Mouse (Mus musculus) liver, adult 2 months (tissue): ENCODE results near the gene Ing4. TPM values are rescaled to one million over a fixed set of nuclear protein-coding genes. Genes with fewer than 3 reads are reported as not detected.

Experiments used
- DNase-seq: peaks from one replicate; pipeline ENCODE4 v3.0.0-alpha.2; 2011; ENCODE audit warnings: low read depth, low spot score; ENCODE audit errors: extremely low read depth
- H3K27ac ChIP-seq: fragments of 200-500 bp; replicated peaks from 2 replicates; pipeline ENCODE4 v1.5.1; 2012; ENCODE audit warnings: low read depth, mild to moderate bottlenecking, control low read depth, inconsistent platforms, low read length; ENCODE audit not compliant: insufficient read depth
- H3K27me3 ChIP-seq: fragments of 200-500 bp; 2 replicates; pipeline ENCODE4 v1.6.1; 2012; ENCODE audit warnings: mild to moderate bottlenecking, moderate library complexity, low read length, inconsistent platforms; ENCODE audit not compliant: control insufficient read depth, insufficient read depth
- H3K36me3 ChIP-seq: fragments of 200-500 bp; 2 replicates; pipeline ENCODE4 v1.6.1; 2012; ENCODE audit warnings: low read length, inconsistent platforms; ENCODE audit not compliant: control insufficient read depth, insufficient read depth
- H3K4me1 ChIP-seq: fragments of 200-500 bp; 2 replicates; pipeline ENCODE4 v1.6.1; 2011; ENCODE audit warnings: low read length; ENCODE audit not compliant: control insufficient read depth, insufficient read depth
- H3K4me3 ChIP-seq: fragments of 200-500 bp; 2 replicates; pipeline ENCODE4 v1.5.1; 2011; ENCODE audit warnings: low read depth, mild to moderate bottlenecking, control low read depth, low read length, moderate library complexity; ENCODE audit not compliant: insufficient read depth
- H3K79me2 ChIP-seq: fragments of 200-500 bp; 2 replicates; pipeline ENCODE4 v1.6.1; 2012; ENCODE audit warnings: inconsistent platforms, mild to moderate bottlenecking, low read length, moderate library complexity; ENCODE audit not compliant: control insufficient read depth, insufficient read depth
- H3K9ac ChIP-seq: fragments of 200-500 bp; 2 replicates; pipeline ENCODE4 v1.6.1; 2012; ENCODE audit warnings: low read depth, mild to moderate bottlenecking, control low read depth, inconsistent platforms, low read length
- CTCF ChIP-seq: fragments of 200-500 bp; IDR thresholded peaks from 2 replicates; pipeline ENCODE4 v1.5.1; 2011; ENCODE audit warnings: low read depth, low read length, control low read depth
- POLR2A ChIP-seq: fragments of 200-500 bp; IDR thresholded peaks from 2 replicates; pipeline ENCODE4 v1.6.1; 2011; ENCODE audit warnings: low read length, control low read depth; ENCODE audit not compliant: insufficient read depth; ENCODE audit errors: extremely low read depth
- WGBS: fragments of 180-500 bp; shearing (Covaris S2); methylation state at CpG from one replicate; pipeline ENCODE4 v1.1.7; 2018; 5-methylcytosine and 5-hydroxymethylcytosine counted together
- polyA plus RNA-seq: library from polyadenylated mRNA; depleted of rRNA; stranded (reverse); fragments of >200 nt; gene quantifications from 2 replicates; pipeline ENCODE4 v1.2.3, GENCODE M21; 2012
- total RNA-seq: library from RNA; depleted of rRNA; stranded (reverse); fragments of >200 nt; gene quantifications from 2 replicates; pipeline ENCODE4 v1.2.3, GENCODE M21; 2014

Gene Ing4
- total and polyA plus RNA-seq, 2 experiments, result 16.3 to 27.0 TPM

GRCm38 (mm10) chr6:125031604-125032003, 8.0 kb upstream of the Ing4 start:
- Histone ChIP-seq H3K79me2 (no peaks in the 10 kb centered on the region), H3K27me3 (no peaks in the 10 kb centered on the region), H3K27ac (no peak overlapping the region), H3K36me3 (peaks cover 59% of the 10 kb centered on the region), H3K4me3 (no peak overlapping the region), H3K9ac (no peak overlapping the region), H3K4me1 (no peaks in the 10 kb centered on the region)
- 88% methylated on average over 16 of the region's 16 CpGs for WGBS
- DNase-seq, result no peak
- TF ChIP-seq POLR2A (no peak), CTCF (no peak)

- H3K4me3 ChIP-seq, result peak overlapping the region; percentile 48; the same call in 1 of the 2 replicates
- no peak overlapping the region for H3K9ac ChIP-seq
- 81% methylated on average over 4 of the region's 4 CpGs for WGBS
- H3K79me2 ChIP-seq, result peaks cover 3% of the 10 kb centered on the region; the same call in 1 of the 2 replicates
- H3K27ac ChIP-seq, result no peak overlapping the region
- TF ChIP-seq CTCF, result no peak
- no peak for TF ChIP-seq POLR2A
- no peaks in the 10 kb centered on the region for H3K27me3 ChIP-seq
- no peak for DNase-seq
- peaks cover 22% of the 10 kb centered on the region for H3K36me3 ChIP-seq
- H3K4me1 ChIP-seq, result peaks cover 6% of the 10 kb centered on the region
These were observed 894 bp upstream of the Ing4 start for GRCm38 (mm10) chr6:125038666-125039065.

DNA sequence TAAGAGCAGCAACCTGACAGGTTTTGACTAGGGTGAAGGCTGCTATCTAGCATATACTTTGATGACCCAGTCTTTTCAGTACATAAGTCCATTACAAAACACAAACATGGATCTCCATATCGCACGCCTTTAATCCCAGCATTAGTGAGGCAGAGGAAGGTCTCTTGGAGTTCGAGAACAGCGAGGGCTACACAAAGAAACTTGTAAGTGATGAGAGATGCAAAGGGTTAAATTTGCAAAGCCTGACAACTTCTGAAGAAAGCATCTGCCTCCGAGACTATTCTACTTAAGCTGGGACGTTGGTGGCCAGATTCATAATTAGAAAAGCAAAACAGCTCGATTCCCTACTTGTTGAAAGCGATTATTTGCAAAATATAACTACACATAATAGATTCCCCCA, 429 bp upstream of the Ing4 start:
- Histone ChIP-seq H3K27me3 (no peaks in the 10 kb centered on the region), H3K27ac (peak overlapping the region; percentile 27), H3K4me1 (peaks cover 6% of the 10 kb centered on the region), H3K36me3 (peaks cover 20% of the 10 kb centered on the region), H3K9ac (peak overlapping the region; percentile 26; the same call in 1 of the 2 replicates), H3K79me2 (peaks cover 3% of the 10 kb centered on the region; the same call in 1 of the 2 replicates), H3K4me3 (peak overlapping the region; percentile 48)
- no peak for DNase-seq
- 7% methylated on average over 8 of the region's 8 CpGs for WGBS
- TF ChIP-seq POLR2A (no peak), CTCF (no peak)

DNA sequence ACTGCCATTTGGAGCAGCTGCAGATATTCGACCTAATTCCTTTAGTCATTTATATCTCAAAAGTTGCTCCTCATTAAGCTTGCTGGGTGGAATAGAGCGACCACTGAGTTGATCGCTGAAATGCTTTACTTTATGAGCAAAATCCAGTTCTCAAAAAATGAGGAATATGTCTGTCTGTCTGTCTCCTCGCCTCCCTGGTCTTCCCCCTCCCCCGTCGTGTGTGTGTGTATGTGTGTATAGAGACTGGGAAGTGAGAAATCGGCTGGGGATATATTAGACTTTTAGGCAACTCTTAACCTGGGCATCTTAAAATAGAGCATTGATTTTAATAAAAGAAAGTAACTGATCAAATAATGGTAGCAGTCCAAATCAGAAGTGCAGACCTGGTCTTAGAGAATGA, 661 bp downstream of the Ing4 start:
- Histone ChIP-seq H3K27me3 (no peaks in the 10 kb centered on the region), H3K27ac (peak overlapping the region; percentile 73), H3K4me3 (peak overlapping the region; percentile 77), H3K4me1 (peaks cover 6% of the 10 kb centered on the region), H3K9ac (peak overlapping the region; percentile 70), H3K79me2 (peaks cover 3% of the 10 kb centered on the region; the same call in 1 of the 2 replicates), H3K36me3 (peaks cover 19% of the 10 kb centered on the region)
- DNase-seq, result no peak
- 9% methylated on average over 7 of the region's 7 CpGs for WGBS
- TF ChIP-seq POLR2A (no peak), CTCF (no peak)

DNA sequence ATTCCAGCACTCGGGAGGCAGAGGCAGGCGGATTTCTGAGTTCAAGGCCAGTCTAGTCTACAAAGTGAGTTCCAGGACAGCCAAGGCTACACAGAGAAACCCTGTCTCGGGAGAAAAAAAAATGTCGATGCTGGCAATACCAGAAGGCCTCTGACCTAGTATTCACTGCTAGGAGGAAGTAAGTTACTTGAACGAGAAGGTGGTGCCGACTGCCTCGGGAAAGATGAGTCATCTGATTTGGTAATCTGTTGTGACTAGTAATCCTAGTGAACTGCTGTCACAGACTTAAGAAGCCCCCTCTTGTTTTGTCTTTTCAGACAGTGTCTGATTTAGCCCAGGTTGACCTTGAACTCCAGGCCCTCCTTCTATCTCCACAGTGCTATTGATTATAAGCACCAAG, 1.5 kb downstream of the Ing4 start:
- peak; percentile 60 for DNase-seq
- Histone ChIP-seq H3K27ac (no peak overlapping the region), H3K36me3 (peaks cover 17% of the 10 kb centered on the region), H3K9ac (no peak overlapping the region), H3K4me1 (peaks cover 6% of the 10 kb centered on the region), H3K79me2 (peaks cover 3% of the 10 kb centered on the region; the same call in 1 of the 2 replicates), H3K27me3 (no peaks in the 10 kb centered on the region), H3K4me3 (no peak overlapping the region)
- 41% methylated on average over 7 of the region's 7 CpGs for WGBS
- no peak for TF ChIP-seq POLR2A
- no peak for TF ChIP-seq CTCF

DNA sequence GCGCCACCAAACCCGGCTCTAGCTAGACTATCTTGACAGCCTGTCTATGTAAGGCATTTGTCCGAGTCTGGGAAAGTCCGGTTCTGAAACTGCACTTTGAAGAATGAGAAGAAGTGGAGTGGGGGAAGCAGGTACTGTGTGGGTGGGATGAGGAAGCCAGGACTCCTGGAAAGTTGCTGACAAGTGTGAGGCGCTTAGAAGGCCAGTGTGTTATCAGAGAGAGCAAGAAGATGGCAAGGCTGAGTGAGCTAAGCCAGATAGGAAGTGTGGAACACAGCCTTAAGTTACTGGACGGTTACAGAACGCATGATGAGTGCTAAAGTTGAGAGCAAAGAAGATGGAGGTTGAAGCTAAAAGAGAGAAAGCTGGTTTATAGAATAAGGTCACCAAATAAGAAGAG, 2.5 kb downstream of the Ing4 start:
- H3K27ac ChIP-seq, result no peak overlapping the region

More for the DNA sequence above, 2.5 kb downstream of the Ing4 start:
- Histone ChIP-seq H3K9ac (no peak overlapping the region), H3K36me3 (peaks cover 17% of the 10 kb centered on the region; the same call in 1 of the 2 replicates), H3K79me2 (peaks cover 3% of the 10 kb centered on the region; the same call in 1 of the 2 replicates), H3K27me3 (no peaks in the 10 kb centered on the region), H3K4me3 (no peak overlapping the region), H3K4me1 (peaks cover 9% of the 10 kb centered on the region)
- no peak for TF ChIP-seq CTCF
- no peak for TF ChIP-seq POLR2A
- no peak for DNase-seq
- 86% methylated on average over 7 of the region's 7 CpGs for WGBS
